In the genomic region with DNA sequence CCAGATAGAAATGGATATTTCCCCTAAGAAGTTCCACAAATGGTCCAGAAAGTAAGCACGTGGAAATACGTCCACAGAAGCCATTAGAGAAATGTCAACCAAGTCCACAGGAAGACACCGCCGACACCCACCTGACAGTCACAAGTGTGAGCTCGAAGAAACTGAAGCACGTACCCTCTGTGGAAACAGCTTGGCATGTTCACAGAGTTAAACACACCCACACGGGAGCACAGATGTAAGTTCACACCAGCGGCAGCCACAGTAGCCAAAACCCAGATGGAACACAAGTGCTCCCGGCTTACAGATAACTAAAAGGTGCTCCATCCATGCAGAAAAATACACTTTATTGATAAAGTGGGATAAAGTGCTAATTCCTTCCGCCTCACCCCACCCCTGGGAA, we compare ENCODE assay signal across 27 mouse cellular contexts. TPM values are rescaled to one million over a fixed set of nuclear protein-coding genes. Genes with fewer than 3 reads are reported as not detected.
DNase-seq lines count a peak whose midpoint lies in the region; ATAC-seq lines count a peak whose summit lies in the region.
"Had no signal": no experiment of that assay in that cellular context is flagged by ENCODE, and none has a peak within 500 bp of the region (broad histone marks: within the 10 kb centered on the region; RNA-seq: fewer than 3 reads in every experiment).

No protein-coding gene starts in this region.

- H3K36me3 ChIP-seq in hindbrain, embryonic 12.5 days: no peaks in the 10 kb centered on the region
- H3K36me3 ChIP-seq: embryonic facial prominence, embryonic 13.5 days; embryonic facial prominence, embryonic 15.5 days; forebrain, embryonic 10.5 days; forebrain, embryonic 12.5 days; G1E had no signal

- no peaks in the 10 kb centered on the region for H3K27me3 ChIP-seq in hindbrain, embryonic 12.5 days
- H3K27me3 ChIP-seq: embryonic facial prominence, embryonic 13.5 days; embryonic facial prominence, embryonic 15.5 days; forebrain, embryonic 12.5 days had no signal

- no peak overlapping the region for H3K4me3 ChIP-seq in hindbrain, embryonic 12.5 days
- H3K4me3 ChIP-seq: embryonic facial prominence, embryonic 13.5 days; embryonic facial prominence, embryonic 15.5 days; erythroblast, embryonic 14.5 days; forebrain, embryonic 10.5 days; forebrain, embryonic 12.5 days had no signal

- H3K4me1 ChIP-seq in hindbrain, embryonic 12.5 days: no peaks in the 10 kb centered on the region
- H3K4me1 ChIP-seq: embryonic facial prominence, embryonic 13.5 days; embryonic facial prominence, embryonic 15.5 days; forebrain, embryonic 12.5 days had no signal

- H3K27ac ChIP-seq in hindbrain, embryonic 12.5 days: no peak overlapping the region
- H3K27ac ChIP-seq: embryonic facial prominence, embryonic 13.5 days; embryonic facial prominence, embryonic 15.5 days; forebrain, embryonic 10.5 days; forebrain, embryonic 12.5 days had no signal

- no peak for DNase-seq in frontal cortex, postnatal 10 days (ENCODE audit: low spot score in 2 of 2)
- peak; percentile 14 for DNase-seq in right cerebral cortex, adult 18-20 months
- DNase-seq in right cerebral cortex, postnatal 10 days (ENCODE audit: low spot score in 2 of 2): no peak
- DNase-seq: adrenal gland, adult 8-10 months; adrenal gland, postnatal 14 days; adrenal gland, postnatal 36 days; B cell, adult 2 months; cerebellum, adult 11 months; cerebellum, adult 18-20 months; cerebellum, adult 8-10 months; cerebellum, adult 9-11 months; cerebellum, postnatal 14 days; cerebellum, postnatal 36 days; embryo, embryonic 11 days had no signal

- ATAC-seq in frontal cortex, adult (ENCODE audit: low TSS enrichment): peak; percentile 53; the same call in 1 of the 2 replicates
- no peak for ATAC-seq in hindbrain, embryonic 12.5 days (ENCODE audit: low FRiP score)
- ATAC-seq: activated CD4-positive, CD25-positive, alpha-beta regulatory T cell, adult 4 months; CD4-positive, CD25-positive, alpha-beta regulatory T cell, adult 4 months; forebrain, embryonic 14.5 days; forebrain, embryonic 16.5 days; Patski had no signal

- 92% methylated on average over 10 of the region's 10 CpGs for WGBS in hindbrain, embryonic 12.5 days

- no peak overlapping the region for H3K4me2 ChIP-seq in hindbrain, embryonic 12.5 days (replicated peaks)
- H3K4me2 ChIP-seq: embryonic facial prominence, embryonic 13.5 days; embryonic facial prominence, embryonic 15.5 days; forebrain, embryonic 12.5 days had no signal

- no peak overlapping the region for H3K9ac ChIP-seq in hindbrain, embryonic 12.5 days
- H3K9ac ChIP-seq: embryonic facial prominence, embryonic 13.5 days; embryonic facial prominence, embryonic 15.5 days; forebrain, embryonic 12.5 days had no signal

- H3K9me3 ChIP-seq in hindbrain, embryonic 12.5 days (replicated peaks): no peaks in the 10 kb centered on the region
- H3K9me3 ChIP-seq: embryonic facial prominence, embryonic 13.5 days; embryonic facial prominence, embryonic 15.5 days; forebrain, embryonic 10.5 days; forebrain, embryonic 12.5 days; G1E had no signal

RNA-seq across cellular contexts. Expression of gene Lrrc3, which starts 25.0 kb away (rescaled TPM):
- 6.8 and 7.4 TPM in 2 replicates for polyA plus RNA-seq in hindbrain, embryonic 12.5 days (2016; fragmentation: Nextera tagmentation; extraction: Ambion mirVana)
- polyA plus RNA-seq: activated CD4-positive, CD25-positive, alpha-beta regulatory T cell, adult 4 months; CD4-positive, CD25-positive, alpha-beta regulatory T cell, adult 4 months; G1E had no signal

RNA-seq across cellular contexts. Expression of gene Trpm2, which starts 43.0 kb away (rescaled TPM):
- 1.3 and 1.4 TPM in 2 replicates for polyA plus RNA-seq in hindbrain, embryonic 12.5 days (2016; fragmentation: Nextera tagmentation; extraction: Ambion mirVana)

RNA-seq across cellular contexts. Expression of gene 1810043G02Rik, which starts 50.9 kb away (rescaled TPM):
- polyA plus RNA-seq in hindbrain, embryonic 12.5 days (2016; fragmentation: Nextera tagmentation; extraction: Ambion mirVana): 33.8 and 34.8 TPM in 2 replicates
